Comparison of ENCODE assay signal across 8 mouse cellular contexts in the genomic region with DNA sequence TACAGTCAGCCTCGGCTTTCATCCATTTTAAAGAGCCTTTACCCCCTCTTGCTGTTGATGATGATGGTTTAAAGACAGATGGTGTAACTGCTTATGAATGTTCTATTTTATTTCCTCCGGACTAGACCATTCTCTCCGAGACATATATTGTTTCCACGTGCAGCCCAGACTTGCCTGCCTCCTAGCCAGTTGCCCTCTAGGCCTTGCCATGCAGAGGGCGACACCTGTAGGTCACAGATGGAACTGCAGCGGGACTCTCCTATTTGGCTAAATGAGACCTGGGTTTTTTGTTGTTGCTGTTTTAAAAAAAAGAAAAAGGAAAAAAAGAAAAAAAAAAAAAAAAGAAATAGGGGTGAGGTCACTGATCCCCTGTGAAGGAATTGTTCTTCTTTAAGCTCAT.
A peak's percentile ranks its signal among the peaks of the same experiment; 100 is the strongest.
DNase-seq lines count a peak whose midpoint lies in the region; ATAC-seq and TF ChIP-seq lines count a peak whose summit lies in the region.

No protein-coding gene starts in this region.

- no peak for ATAC-seq in heart, embryonic 11.5 days (replicated peaks; ENCODE audit: insufficient number of reproducible peaks, low FRiP score, low TSS enrichment)
- ATAC-seq in midbrain, postnatal 0 days (ENCODE audit: low FRiP score), result no peak

- intact Hi-C loops in left cerebral cortex, postnatal 36 days (cut with DNase I), result loop anchor here (2.0 to 10.0 kb wide), 3 partner anchors 25 to 1307 kb away; no protein-coding TSS in a partner anchor

- no peaks in the 10 kb centered on the region for H3K27me3 ChIP-seq in heart, embryonic 11.5 days (ENCODE audit: control insufficient read depth, insufficient read depth, low read length)
- no peaks in the 10 kb centered on the region for H3K27me3 ChIP-seq in midbrain, postnatal 0 days (ENCODE audit: insufficient read depth, low read length)

- no peak overlapping the region for H3K27ac ChIP-seq in heart, embryonic 11.5 days (ENCODE audit: low read depth, low read length)
- peak overlapping the region; percentile 44 for H3K27ac ChIP-seq in midbrain, postnatal 0 days (ENCODE audit: low read depth, low read length)

- no peak overlapping the region for H3K4me3 ChIP-seq in heart, embryonic 11.5 days (ENCODE audit: low read depth, low read length)
- no peak overlapping the region for H3K4me3 ChIP-seq in midbrain, postnatal 0 days (ENCODE audit: low read depth, low read length)

- no peak overlapping the region for H3K9ac ChIP-seq in heart, embryonic 11.5 days (ENCODE audit: low read depth, low read length)
- no peak overlapping the region for H3K9ac ChIP-seq in midbrain, postnatal 0 days (replicated peaks; ENCODE audit: low read length, poor library complexity, severe bottlenecking)

- TF ChIP-seq CTCF in midbrain, postnatal 0 days (IDR thresholded peaks at IDR 0.05), result peak; percentile 97

- DNase-seq in heart, adult 18-20 months, result peak; percentile 85 to 95
- DNase-seq in cerebellum, adult 11-12 months, result peak; percentile 55
- peak; percentile 67 to 96 for DNase-seq in frontal cortex, adult 2 months (ENCODE audit: extremely low spot score in 1 of 2, low spot score in 1 of 2)
- DNase-seq in induced T-regulatory cell, adult 2 months (ENCODE audit: low read depth), result peak; percentile 78
- peak; percentile 79 to 83 for DNase-seq in left cerebral cortex, postnatal 36 days (ENCODE audit: low spot score in 2 of 2)
- peak; percentile 83 for DNase-seq in midbrain, postnatal 0 days (ENCODE audit: low spot score)
- DNase-seq in spleen, postnatal 10 days (ENCODE audit: low spot score in 2 of 2), result peak; percentile 70 to 85

- H3K4me2 ChIP-seq in heart, embryonic 11.5 days, result no peak overlapping the region
- no peak overlapping the region for H3K4me2 ChIP-seq in midbrain, postnatal 0 days (ENCODE audit: low read depth, low read length, poor library complexity, severe bottlenecking)

- peaks cover under 1% of the 10 kb centered on the region for H3K36me3 ChIP-seq in heart, embryonic 11.5 days (ENCODE audit: control insufficient read depth, insufficient read depth, low read length)
- no peaks in the 10 kb centered on the region for H3K36me3 ChIP-seq in midbrain, postnatal 0 days (ENCODE audit: insufficient read depth, low read length)

- H3K4me1 ChIP-seq in heart, embryonic 11.5 days (ENCODE audit: control insufficient read depth, insufficient read depth, low read length), result peaks cover 11% of the 10 kb centered on the region
- peaks cover 7% of the 10 kb centered on the region for H3K4me1 ChIP-seq in midbrain, postnatal 0 days (ENCODE audit: insufficient read depth, low read length)

- WGBS in heart, embryonic 11.5 days (ENCODE audit: insufficient replicate concordance), result 14% methylated on average over 6 of the region's 6 CpGs
- WGBS in midbrain, postnatal 0 days, result 3% methylated on average over 6 of the region's 6 CpGs

- no peaks in the 10 kb centered on the region for H3K9me3 ChIP-seq in heart, embryonic 11.5 days (replicated peaks; ENCODE audit: control insufficient read depth, low read length)
- no peaks in the 10 kb centered on the region for H3K9me3 ChIP-seq in midbrain, postnatal 0 days (ENCODE audit: low read length)
